Mouse (Mus musculus): ENCODE measurements around the gene Psapl1. TPM values are rescaled to one million over a fixed set of nuclear protein-coding genes. Genes with fewer than 3 reads are reported as not detected.

Psapl1 gene
- total and polyA plus RNA-seq, 3 experiments, result 0.05 TPM; not detected in 2

DNA sequence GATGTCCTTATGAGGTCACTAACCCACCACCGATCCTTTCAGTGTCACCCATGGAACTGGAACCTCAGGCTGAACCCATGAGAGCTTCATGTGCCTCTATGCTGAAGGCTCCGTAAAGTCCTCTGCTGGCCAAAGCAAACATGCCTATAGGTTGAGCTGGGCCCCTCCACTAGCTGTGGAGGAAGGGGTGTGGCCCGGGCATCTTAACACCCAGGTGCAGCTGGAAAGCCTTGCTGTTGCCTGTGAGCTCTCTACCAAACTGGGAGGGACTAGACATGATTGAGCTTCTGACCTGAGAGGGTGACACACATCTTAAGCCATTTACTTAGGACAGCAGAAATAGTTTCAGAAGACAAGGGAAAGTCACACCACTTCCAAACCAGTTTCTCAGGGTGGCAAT lies 5.0 kb downstream of the Psapl1 start:
- no peaks in the 10 kb centered on the region for H3K9me3 ChIP-seq (replicated peaks)
- H3K4me3 ChIP-seq (ENCODE audit: low read depth, low read length), result no peak overlapping the region
- no peak for ATAC-seq (ENCODE audit: extremely low read depth, insufficient number of reproducible peaks, low FRiP score, poor library complexity, severe bottlenecking)
- DNase-seq (ENCODE audit: low spot score), result no peak
- TF ChIP-seq CTCF (IDR thresholded peaks at IDR 0.05; ENCODE audit: low read depth, low read length) (no peak), TAL1 (conservative IDR thresholded peaks at IDR 0.05; ENCODE audit: low read depth, low read length) (no peak), GATA2 (IDR thresholded peaks at IDR 0.05; ENCODE audit: borderline replicate concordance, low read depth, low read length) (no peak), GATA1 (IDR thresholded peaks at IDR 0.05; ENCODE audit: borderline replicate concordance, low read length) (no peak), POLR2AphosphoS5 (IDR thresholded peaks at IDR 0.05; ENCODE audit: insufficient replicate concordance, low read depth, low read length) (no peak)
- H3K4me1 ChIP-seq (ENCODE audit: insufficient read depth, low read depth, low read length), result no peaks in the 10 kb centered on the region
- H3K27me3 ChIP-seq (ENCODE audit: insufficient read depth, low read length), result peaks cover 3% of the 10 kb centered on the region; the same call in 1 of the 2 replicates
- no peaks in the 10 kb centered on the region for H3K36me3 ChIP-seq (replicated peaks)

- no peaks in the 10 kb centered on the region for H3K36me3 ChIP-seq (replicated peaks)
- ATAC-seq (ENCODE audit: extremely low read depth, insufficient number of reproducible peaks, low FRiP score, poor library complexity, severe bottlenecking) (no peak), DNase-seq (ENCODE audit: low spot score) (no peak)
- no peak overlapping the region for H3K4me3 ChIP-seq (ENCODE audit: low read depth, low read length)
- H3K27me3 ChIP-seq (ENCODE audit: insufficient read depth, low read length), result no peaks in the 10 kb centered on the region
- no peak for TF ChIP-seq GATA2 (IDR thresholded peaks at IDR 0.05; ENCODE audit: borderline replicate concordance, low read depth, low read length)
- no peak for TF ChIP-seq CTCF (IDR thresholded peaks at IDR 0.05; ENCODE audit: low read depth, low read length)
- TF ChIP-seq POLR2AphosphoS5 (IDR thresholded peaks at IDR 0.05; ENCODE audit: insufficient replicate concordance, low read depth, low read length), result no peak
- TF ChIP-seq GATA1 (IDR thresholded peaks at IDR 0.05; ENCODE audit: borderline replicate concordance, low read length), result no peak
- no peak for TF ChIP-seq TAL1 (conservative IDR thresholded peaks at IDR 0.05; ENCODE audit: low read depth, low read length)
- H3K4me1 ChIP-seq (ENCODE audit: insufficient read depth, low read depth, low read length), result no peaks in the 10 kb centered on the region
- no peaks in the 10 kb centered on the region for H3K9me3 ChIP-seq (replicated peaks)
Measured at GRCm38 (mm10) chr5:36213310-36213709, 9.5 kb downstream of the Psapl1 start.

DNA sequence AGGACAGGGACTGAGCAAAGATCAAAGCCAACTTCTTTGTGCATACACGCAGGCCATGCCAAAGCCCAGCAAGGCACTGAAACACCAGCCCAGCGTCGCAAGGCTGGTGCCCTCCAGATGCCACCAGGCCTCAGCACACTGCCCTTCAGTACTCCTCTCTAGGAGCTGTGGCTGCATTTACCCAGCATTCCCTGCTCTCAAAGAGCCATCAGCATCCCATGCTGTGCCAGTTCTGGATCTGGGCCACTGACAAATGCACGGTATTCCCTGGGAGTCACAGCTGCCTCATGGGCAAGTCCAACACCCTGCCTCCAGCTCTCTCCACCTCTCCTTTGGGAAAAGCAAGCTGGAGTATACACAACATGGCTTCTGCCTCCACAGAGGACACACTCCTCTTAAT lies 16.3 kb downstream of the Psapl1 start:
- DNase-seq (ENCODE audit: low spot score), result no peak
- no peaks in the 10 kb centered on the region for H3K36me3 ChIP-seq (replicated peaks)
- peaks cover 3% of the 10 kb centered on the region; the same call in 1 of the 2 replicates for H3K27me3 ChIP-seq (ENCODE audit: insufficient read depth, low read length)
- no peak for ATAC-seq (ENCODE audit: extremely low read depth, insufficient number of reproducible peaks, low FRiP score, poor library complexity, severe bottlenecking)
- H3K9me3 ChIP-seq (replicated peaks), result no peaks in the 10 kb centered on the region
- TF ChIP-seq POLR2AphosphoS5 (IDR thresholded peaks at IDR 0.05; ENCODE audit: insufficient replicate concordance, low read depth, low read length) (no peak), TAL1 (conservative IDR thresholded peaks at IDR 0.05; ENCODE audit: low read depth, low read length) (no peak), GATA2 (IDR thresholded peaks at IDR 0.05; ENCODE audit: borderline replicate concordance, low read depth, low read length) (no peak), GATA1 (IDR thresholded peaks at IDR 0.05; ENCODE audit: borderline replicate concordance, low read length) (no peak), CTCF (IDR thresholded peaks at IDR 0.05; ENCODE audit: low read depth, low read length) (no peak)
- H3K4me3 ChIP-seq (ENCODE audit: low read depth, low read length), result no peak overlapping the region
- H3K4me1 ChIP-seq (ENCODE audit: insufficient read depth, low read depth, low read length), result no peaks in the 10 kb centered on the region

GRCm38 (mm10) chr5:36220626-36221025 lies 16.8 kb downstream of the Psapl1 start:
- no peak for ATAC-seq (ENCODE audit: extremely low read depth, insufficient number of reproducible peaks, low FRiP score, poor library complexity, severe bottlenecking)
- no peaks in the 10 kb centered on the region for H3K4me1 ChIP-seq (ENCODE audit: insufficient read depth, low read depth, low read length)
- no peak overlapping the region for H3K4me3 ChIP-seq (ENCODE audit: low read depth, low read length)
- DNase-seq (ENCODE audit: low spot score), result no peak
- H3K27me3 ChIP-seq (ENCODE audit: insufficient read depth, low read length), result peaks cover 4% of the 10 kb centered on the region; the same call in 1 of the 2 replicates
- H3K36me3 ChIP-seq (replicated peaks), result no peaks in the 10 kb centered on the region
- H3K9me3 ChIP-seq (replicated peaks), result no peaks in the 10 kb centered on the region
- TF ChIP-seq GATA2 (IDR thresholded peaks at IDR 0.05; ENCODE audit: borderline replicate concordance, low read depth, low read length), result no peak
- TF ChIP-seq GATA1 (IDR thresholded peaks at IDR 0.05; ENCODE audit: borderline replicate concordance, low read length), result no peak
- TF ChIP-seq CTCF (IDR thresholded peaks at IDR 0.05; ENCODE audit: low read depth, low read length), result no peak
- no peak for TF ChIP-seq TAL1 (conservative IDR thresholded peaks at IDR 0.05; ENCODE audit: low read depth, low read length)
- no peak for TF ChIP-seq POLR2AphosphoS5 (IDR thresholded peaks at IDR 0.05; ENCODE audit: insufficient replicate concordance, low read depth, low read length)

GRCm38 (mm10) chr5:36223787-36224186 lies 20.0 kb downstream of the Psapl1 start:
- Histone ChIP-seq H3K36me3 (replicated peaks) (no peaks in the 10 kb centered on the region), H3K4me3 (ENCODE audit: low read depth, low read length) (no peak overlapping the region), H3K9me3 (replicated peaks) (no peaks in the 10 kb centered on the region), H3K27me3 (ENCODE audit: insufficient read depth, low read length) (peaks cover 4% of the 10 kb centered on the region; the same call in 1 of the 2 replicates), H3K4me1 (ENCODE audit: insufficient read depth, low read depth, low read length) (no peaks in the 10 kb centered on the region)
- no peak for DNase-seq (ENCODE audit: low spot score)
- TF ChIP-seq TAL1 (conservative IDR thresholded peaks at IDR 0.05; ENCODE audit: low read depth, low read length) (no peak), GATA2 (IDR thresholded peaks at IDR 0.05; ENCODE audit: borderline replicate concordance, low read depth, low read length) (no peak), POLR2AphosphoS5 (IDR thresholded peaks at IDR 0.05; ENCODE audit: insufficient replicate concordance, low read depth, low read length) (no peak), GATA1 (IDR thresholded peaks at IDR 0.05; ENCODE audit: borderline replicate concordance, low read length) (no peak), CTCF (IDR thresholded peaks at IDR 0.05; ENCODE audit: low read depth, low read length) (no peak)
- ATAC-seq (ENCODE audit: extremely low read depth, insufficient number of reproducible peaks, low FRiP score, poor library complexity, severe bottlenecking), result no peak

- H3K4me1 ChIP-seq (ENCODE audit: insufficient read depth, low read depth, low read length), result no peaks in the 10 kb centered on the region
- no peaks in the 10 kb centered on the region for H3K9me3 ChIP-seq (replicated peaks)
- H3K36me3 ChIP-seq (replicated peaks), result no peaks in the 10 kb centered on the region
- no peak for ATAC-seq (ENCODE audit: extremely low read depth, insufficient number of reproducible peaks, low FRiP score, poor library complexity, severe bottlenecking)
- DNase-seq (ENCODE audit: low spot score), result no peak
- TF ChIP-seq TAL1 (conservative IDR thresholded peaks at IDR 0.05; ENCODE audit: low read depth, low read length) (no peak), CTCF (IDR thresholded peaks at IDR 0.05; ENCODE audit: low read depth, low read length) (no peak), GATA1 (IDR thresholded peaks at IDR 0.05; ENCODE audit: borderline replicate concordance, low read length) (no peak), POLR2AphosphoS5 (IDR thresholded peaks at IDR 0.05; ENCODE audit: insufficient replicate concordance, low read depth, low read length) (no peak), GATA2 (IDR thresholded peaks at IDR 0.05; ENCODE audit: borderline replicate concordance, low read depth, low read length) (no peak)
- peaks cover 4% of the 10 kb centered on the region; the same call in 1 of the 2 replicates for H3K27me3 ChIP-seq (ENCODE audit: insufficient read depth, low read length)
- no peak overlapping the region for H3K4me3 ChIP-seq (ENCODE audit: low read depth, low read length)
Measured at GRCm38 (mm10) chr5:36225855-36226254, 22.0 kb downstream of the Psapl1 start.
